Mouse (Mus musculus): ENCODE results near the gene Wfdc2. TPM values are rescaled to one million over a fixed set of nuclear protein-coding genes. Genes with fewer than 3 reads are reported as not detected.
"Not testable (repeated sequence)": the region's sequence is repeated elsewhere in the genome, so short reads cannot be mapped to it uniquely, and the experiment has no call there.

The Wfdc2 gene
- polyA plus RNA-seq, 1 experiment from 2014 or later = 1.4 TPM

DNA sequence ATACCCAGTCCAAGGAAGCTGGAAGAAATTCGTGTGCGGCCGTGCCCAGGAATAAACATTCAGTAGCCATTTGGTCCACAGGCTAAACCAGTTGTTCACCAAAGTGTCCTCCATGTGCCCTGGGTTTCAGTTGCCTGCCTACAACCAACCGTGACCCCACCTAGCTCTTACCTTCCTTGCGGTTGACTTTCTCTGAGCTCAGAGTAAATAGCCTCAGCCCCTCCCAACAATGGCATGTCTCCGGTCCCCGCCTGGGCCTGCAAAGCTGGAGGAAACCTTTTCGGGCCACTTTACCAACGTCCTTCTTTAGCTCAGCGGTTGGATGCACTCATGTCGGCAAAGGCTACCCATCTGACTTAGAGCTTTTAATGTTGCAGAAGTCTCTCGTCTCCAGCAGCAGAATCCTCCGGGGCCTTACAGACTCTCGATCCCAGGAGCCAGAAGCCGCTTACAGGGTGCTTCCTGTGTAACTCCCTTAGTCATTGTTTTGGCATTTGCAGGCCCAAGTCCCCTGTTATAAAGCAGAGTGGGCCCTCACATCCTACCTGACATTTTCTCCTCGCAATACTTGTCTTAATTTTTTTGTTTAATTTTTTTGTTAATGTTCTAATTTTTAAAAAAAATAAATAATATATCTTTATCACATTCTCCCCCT is 3.1 kb upstream of the Wfdc2 start:
- ATAC-seq = no peak
- Histone ChIP-seq H3K9me3 (ENCODE audit: control insufficient read depth, low read length) (no peaks in the 10 kb centered on the region), H3K4me1 (replicated peaks; ENCODE audit: control insufficient read depth, insufficient read depth, low read length) (peaks cover 13% of the 10 kb centered on the region), H3K27ac (ENCODE audit: low read length) (no peak overlapping the region), H3K4me2 (ENCODE audit: low read length) (no peak overlapping the region), H3K9ac (replicated peaks; ENCODE audit: low read depth, low read length) (no peak overlapping the region), H3K27me3 (replicated peaks; ENCODE audit: control insufficient read depth, insufficient read depth, low read length) (0 out of 2 replicates have a peak, but pooled peaks cover 4% of the 10 kb centered on the region), H3K36me3 (ENCODE audit: control insufficient read depth, insufficient read depth) (no peaks in the 10 kb centered on the region), H3K4me3 (replicated peaks; ENCODE audit: low read length) (no peak overlapping the region)
- WGBS = 46% methylated on average over 16 of the region's 16 CpGs

DNA sequence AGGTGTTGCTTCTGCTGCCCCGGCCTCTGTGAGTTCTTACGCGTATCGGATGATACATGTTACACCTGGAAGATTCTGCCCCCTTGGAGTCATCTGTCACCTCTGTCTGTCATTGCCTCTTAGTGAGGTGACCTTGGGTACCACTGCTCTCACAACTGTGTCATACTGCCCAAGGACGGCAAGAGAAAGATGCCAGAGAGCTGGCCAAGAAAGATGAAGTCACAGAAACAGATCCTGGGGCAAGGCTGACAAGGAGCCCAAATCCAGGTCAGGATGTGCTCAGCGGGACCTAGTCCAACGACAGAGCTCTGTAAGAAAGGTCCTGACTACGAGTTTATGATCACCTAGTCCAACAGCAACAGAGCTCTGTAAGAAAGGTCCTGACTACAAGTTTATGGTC is 2.1 kb upstream of the Wfdc2 start:
- H3K4me3 ChIP-seq (replicated peaks; ENCODE audit: low read length) = no peak overlapping the region
- no peaks in the 10 kb centered on the region for H3K9me3 ChIP-seq (ENCODE audit: control insufficient read depth, low read length)
- H3K4me2 ChIP-seq (ENCODE audit: low read length) = no peak overlapping the region
- no peak for ATAC-seq
- peaks cover 13% of the 10 kb centered on the region for H3K4me1 ChIP-seq (replicated peaks; ENCODE audit: control insufficient read depth, insufficient read depth, low read length)
- no peak overlapping the region for H3K27ac ChIP-seq (ENCODE audit: low read length)
- WGBS = 93% methylated on average over 8 of the region's 8 CpGs
- H3K9ac ChIP-seq (replicated peaks; ENCODE audit: low read depth, low read length) = no peak overlapping the region
- no peaks in the 10 kb centered on the region for H3K36me3 ChIP-seq (ENCODE audit: control insufficient read depth, insufficient read depth)
- 0 out of 2 replicates have a peak, but pooled peaks cover 4% of the 10 kb centered on the region for H3K27me3 ChIP-seq (replicated peaks; ENCODE audit: control insufficient read depth, insufficient read depth, low read length)

DNA sequence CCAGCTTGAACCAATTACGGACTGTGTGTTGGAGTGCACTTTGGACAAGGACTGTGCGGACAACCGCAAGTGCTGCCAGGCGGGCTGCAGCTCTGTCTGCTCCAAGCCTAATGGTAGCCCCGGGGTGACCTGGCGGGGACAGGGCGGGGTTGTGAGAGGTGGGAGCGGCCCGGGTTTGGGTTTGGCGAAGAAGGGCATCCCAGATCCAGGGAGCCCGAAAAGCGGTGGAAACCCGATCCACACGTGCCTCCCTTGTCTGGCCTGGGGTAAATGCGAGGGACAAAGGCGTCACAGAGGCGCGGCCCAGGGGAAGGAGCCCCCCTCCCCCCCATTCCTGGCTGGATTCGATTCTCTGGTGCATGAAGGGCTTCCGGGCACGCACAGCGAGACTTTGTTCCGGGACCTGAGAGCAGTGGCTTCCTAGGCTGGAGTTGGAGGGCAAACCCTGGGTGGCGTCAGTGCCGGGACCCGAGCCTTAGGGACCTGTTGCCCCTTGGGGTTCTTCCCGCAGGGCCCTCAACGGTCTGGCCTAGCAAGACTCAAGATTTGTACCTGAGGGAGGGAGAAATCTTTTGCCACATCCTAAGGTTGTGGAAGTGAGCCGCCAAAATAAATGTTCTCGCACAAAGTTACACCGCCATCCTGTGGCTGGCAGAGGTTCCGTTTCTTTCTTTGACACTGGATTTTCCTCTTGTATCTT is 1.3 kb downstream of the Wfdc2 start:
- Histone ChIP-seq H3K27me3 (replicated peaks; ENCODE audit: control insufficient read depth, insufficient read depth, low read length) (0 out of 2 replicates have a peak, but pooled peaks cover 4% of the 10 kb centered on the region), H3K9me3 (ENCODE audit: control insufficient read depth, low read length) (no peaks in the 10 kb centered on the region), H3K4me3 (replicated peaks; ENCODE audit: low read length) (peak overlapping the region; percentile 47), H3K36me3 (ENCODE audit: control insufficient read depth, insufficient read depth) (no peaks in the 10 kb centered on the region), H3K27ac (ENCODE audit: low read length) (no peak overlapping the region), H3K9ac (replicated peaks; ENCODE audit: low read depth, low read length) (peak overlapping the region; percentile 64), H3K4me1 (replicated peaks; ENCODE audit: control insufficient read depth, insufficient read depth, low read length) (peaks cover 13% of the 10 kb centered on the region), H3K4me2 (ENCODE audit: low read length) (peak overlapping the region; percentile 89)
- ATAC-seq = peak; percentile 54; the same call in 1 of the 2 replicates
- WGBS = under 1% methylated on average over 32 of the region's 32 CpGs

DNA sequence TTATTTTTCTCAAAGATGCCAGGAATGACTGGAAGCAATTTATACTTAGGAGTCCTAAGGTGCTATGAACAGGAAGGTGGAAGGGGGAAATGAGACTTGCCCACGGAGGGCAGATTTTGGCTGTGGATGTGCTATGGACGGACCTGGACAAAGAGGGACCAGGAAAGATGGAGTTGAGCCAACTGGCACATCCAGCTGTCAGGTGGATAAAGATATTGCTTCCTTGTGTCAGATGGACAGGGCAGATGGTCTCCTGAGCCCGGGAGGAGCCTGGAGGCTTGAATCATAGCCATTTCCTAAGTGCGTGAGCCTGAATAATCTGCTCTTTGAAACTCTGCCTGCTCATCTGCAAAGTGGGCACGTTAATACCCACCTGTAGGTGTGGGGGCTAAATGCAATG is 2.1 kb downstream of the Wfdc2 start:
- Histone ChIP-seq H3K9ac (replicated peaks; ENCODE audit: low read depth, low read length) (no peak overlapping the region), H3K4me3 (replicated peaks; ENCODE audit: low read length) (no peak overlapping the region), H3K4me2 (ENCODE audit: low read length) (no peak overlapping the region), H3K27me3 (replicated peaks; ENCODE audit: control insufficient read depth, insufficient read depth, low read length) (0 out of 2 replicates have a peak, but pooled peaks cover 4% of the 10 kb centered on the region), H3K36me3 (ENCODE audit: control insufficient read depth, insufficient read depth) (no peaks in the 10 kb centered on the region), H3K27ac (ENCODE audit: low read length) (no peak overlapping the region), H3K4me1 (replicated peaks; ENCODE audit: control insufficient read depth, insufficient read depth, low read length) (peaks cover 13% of the 10 kb centered on the region), H3K9me3 (ENCODE audit: control insufficient read depth, low read length) (no peaks in the 10 kb centered on the region)
- no peak for ATAC-seq
- 59% methylated on average over 5 of the region's 5 CpGs for WGBS

DNA sequence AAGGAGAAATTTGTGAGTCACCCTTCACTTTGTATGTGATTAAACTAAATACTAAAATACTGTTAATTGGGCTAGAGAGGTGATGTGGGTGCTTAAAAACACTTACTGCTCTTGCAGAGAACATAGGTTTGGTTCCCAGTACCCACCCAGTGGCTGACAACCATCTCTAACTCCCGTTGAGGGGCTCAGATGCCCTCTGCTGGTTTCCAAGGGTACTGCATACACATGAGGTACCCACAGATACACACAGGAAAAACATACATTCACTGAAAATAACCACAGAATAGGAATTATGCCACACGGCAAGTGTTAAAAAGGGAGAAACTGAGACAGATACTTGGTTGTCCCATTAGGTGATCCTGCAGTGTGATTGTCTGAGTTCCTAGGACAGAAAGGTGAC is 4.8 kb downstream of the Wfdc2 start:
- WGBS = 92% methylated on average over 2 of the region's 2 CpGs
- no peak overlapping the region for H3K4me3 ChIP-seq (replicated peaks; ENCODE audit: low read length)
- H3K4me2 ChIP-seq (ENCODE audit: low read length) = no peak overlapping the region
- no peaks in the 10 kb centered on the region for H3K9me3 ChIP-seq (ENCODE audit: control insufficient read depth, low read length)
- peaks cover 13% of the 10 kb centered on the region for H3K4me1 ChIP-seq (replicated peaks; ENCODE audit: control insufficient read depth, insufficient read depth, low read length)
- H3K27ac ChIP-seq (ENCODE audit: low read length) = no peak overlapping the region
- H3K27me3 ChIP-seq (replicated peaks; ENCODE audit: control insufficient read depth, insufficient read depth, low read length) = 0 out of 2 replicates have a peak, but pooled peaks cover 4% of the 10 kb centered on the region
- H3K36me3 ChIP-seq (ENCODE audit: control insufficient read depth, insufficient read depth) = no peaks in the 10 kb centered on the region
- no peak for ATAC-seq
- no peak overlapping the region for H3K9ac ChIP-seq (replicated peaks; ENCODE audit: low read depth, low read length)

DNA sequence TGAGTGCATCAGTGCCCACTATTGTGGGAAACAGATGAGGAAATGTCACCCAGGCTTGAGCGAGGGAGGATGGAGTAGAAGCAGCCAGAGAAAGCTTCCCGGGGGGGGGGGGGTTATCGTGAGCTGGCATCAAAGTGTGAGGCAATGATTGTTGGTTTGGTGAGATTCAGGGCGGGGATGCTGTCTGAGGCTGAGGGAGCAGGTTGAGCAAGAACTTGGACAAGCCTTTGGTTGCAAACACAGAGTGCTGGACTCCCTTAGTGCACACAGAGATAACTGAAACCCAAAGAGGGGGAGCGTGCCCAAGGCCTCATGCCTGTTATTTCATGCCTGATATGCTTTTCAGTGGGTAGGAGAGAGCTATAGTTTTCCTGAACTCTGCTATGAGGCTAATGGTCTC is 5.2 kb downstream of the Wfdc2 start:
- H3K4me1 ChIP-seq (replicated peaks; ENCODE audit: control insufficient read depth, insufficient read depth, low read length) = peaks cover 12% of the 10 kb centered on the region
- 0 out of 2 replicates have a peak, but pooled peaks cover 2% of the 10 kb centered on the region for H3K27me3 ChIP-seq (replicated peaks; ENCODE audit: control insufficient read depth, insufficient read depth, low read length)
- no peak for ATAC-seq
- no peak overlapping the region for H3K9ac ChIP-seq (replicated peaks; ENCODE audit: low read depth, low read length)
- H3K4me2 ChIP-seq (ENCODE audit: low read length) = no peak overlapping the region
- H3K4me3 ChIP-seq (replicated peaks; ENCODE audit: low read length) = no peak overlapping the region
- no peak overlapping the region for H3K27ac ChIP-seq (ENCODE audit: low read length)
- H3K9me3 ChIP-seq (ENCODE audit: control insufficient read depth, low read length) = no peaks in the 10 kb centered on the region
- 97% methylated on average over 5 of the region's 5 CpGs for WGBS
- H3K36me3 ChIP-seq (ENCODE audit: control insufficient read depth, insufficient read depth) = no peaks in the 10 kb centered on the region

DNA sequence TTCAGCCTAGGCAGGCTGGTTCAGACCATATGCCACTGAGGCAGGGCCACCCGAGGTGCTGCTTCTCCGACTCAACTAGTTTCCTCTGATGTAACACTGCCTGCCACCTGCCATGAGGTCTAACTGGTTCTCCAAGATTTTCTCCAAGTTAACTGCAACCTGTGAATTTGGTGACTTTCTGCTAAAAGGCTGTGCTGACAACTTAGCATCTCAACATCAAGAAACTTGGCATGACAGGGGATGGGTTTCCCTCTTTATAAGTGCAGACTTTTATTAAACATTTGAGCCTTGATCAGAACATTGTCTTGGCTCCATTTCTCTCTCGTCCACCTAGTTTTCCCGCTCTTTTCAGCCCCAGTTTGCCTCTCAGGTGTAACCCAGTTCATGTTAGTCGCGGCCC is 11.1 kb downstream of the Wfdc2 start, which contains the start of gene Spint3:
Gene Spint3, minus strand, starts transcription at position 101 of the 400 bp plus-strand sequence.
- not testable (repeated sequence) for ATAC-seq
- WGBS = 84% methylated on average over 6 of the region's 6 CpGs

DNA sequence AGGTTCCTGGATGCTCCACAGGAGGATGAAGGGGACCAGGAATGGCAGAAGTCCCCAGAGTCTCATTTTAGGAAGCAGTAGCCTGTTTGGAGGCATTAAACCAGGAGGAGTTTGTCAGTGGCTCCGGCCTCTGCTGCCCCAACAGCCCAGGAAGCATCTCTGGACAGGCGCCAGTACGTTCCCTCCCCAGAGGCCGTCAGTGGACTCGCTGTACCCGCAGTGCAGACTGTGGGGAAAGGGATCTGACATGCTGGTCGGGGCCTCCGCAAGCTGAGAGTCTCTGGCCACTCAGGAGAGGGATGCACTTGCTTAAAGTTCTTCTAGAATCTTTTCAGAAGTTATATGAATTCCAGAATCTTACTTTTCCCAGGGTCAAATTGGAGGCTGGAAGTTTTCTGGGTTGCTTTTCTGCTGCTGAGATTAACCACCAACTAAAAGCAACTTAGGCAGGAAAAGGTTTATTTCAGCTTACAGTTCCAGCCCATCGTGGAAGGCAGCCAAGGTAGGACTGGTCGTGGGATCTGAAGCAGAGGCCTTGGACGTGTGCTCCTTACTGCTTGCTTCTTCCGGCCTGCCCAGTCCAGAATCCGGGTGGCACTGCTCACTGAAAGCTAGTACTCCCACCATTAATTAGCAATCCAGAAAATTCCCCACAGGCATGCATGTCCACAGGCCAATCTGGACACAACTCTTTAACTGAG is 23.0 kb downstream of the Wfdc2 start, which contains the start of gene Wfdc6a:
Gene Wfdc6a, minus strand, starts transcription at position 423 of the 701 bp plus-strand sequence.
- WGBS = 45% methylated on average over 13 of the region's 13 CpGs
- H3K36me3 ChIP-seq (ENCODE audit: control insufficient read depth, insufficient read depth); H3K4me2 ChIP-seq (ENCODE audit: low read length); H3K9ac ChIP-seq (replicated peaks; ENCODE audit: low read depth, low read length); H3K4me1 ChIP-seq (replicated peaks; ENCODE audit: control insufficient read depth, insufficient read depth, low read length); H3K4me3 ChIP-seq (replicated peaks; ENCODE audit: low read length); ATAC-seq; H3K9me3 ChIP-seq (ENCODE audit: control insufficient read depth, low read length); H3K27ac ChIP-seq (ENCODE audit: low read length); H3K27me3 ChIP-seq (replicated peaks; ENCODE audit: control insufficient read depth, insufficient read depth, low read length): not testable (repeated sequence)

More for the DNA sequence above, 11.1 kb downstream of the Wfdc2 start, which contains the start of gene Spint3:
- not testable (repeated sequence) for H3K27me3 ChIP-seq (replicated peaks; ENCODE audit: control insufficient read depth, insufficient read depth, low read length); H3K36me3 ChIP-seq (ENCODE audit: control insufficient read depth, insufficient read depth); H3K4me1 ChIP-seq (replicated peaks; ENCODE audit: control insufficient read depth, insufficient read depth, low read length); H3K9ac ChIP-seq (replicated peaks; ENCODE audit: low read depth, low read length); H3K9me3 ChIP-seq (ENCODE audit: control insufficient read depth, low read length); H3K27ac ChIP-seq (ENCODE audit: low read length); H3K4me3 ChIP-seq (replicated peaks; ENCODE audit: low read length); H3K4me2 ChIP-seq (ENCODE audit: low read length)

DNA sequence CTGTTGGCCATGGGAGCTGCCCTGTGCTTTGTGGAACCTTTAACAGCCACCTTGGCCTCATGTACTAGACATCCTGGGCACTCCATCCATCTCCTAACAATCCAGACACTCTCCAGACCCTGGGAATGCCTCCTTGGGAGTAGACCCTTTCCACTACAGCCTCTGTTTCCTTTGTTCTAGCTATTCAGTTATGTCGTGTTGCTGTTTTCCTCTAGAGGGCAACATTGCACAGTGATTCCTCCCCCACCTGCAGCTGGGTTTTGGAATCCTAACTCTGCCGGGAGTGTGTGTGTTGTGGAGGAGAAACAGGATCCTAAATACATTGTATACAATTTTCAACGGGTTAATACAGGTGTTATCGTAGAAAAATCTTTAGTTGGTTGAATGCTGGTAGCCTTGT is 29.8 kb downstream of the Wfdc2 start:
- 0 out of 2 replicates have a peak, but pooled peaks have one; percentile 38 for ATAC-seq
- Histone ChIP-seq H3K27ac (ENCODE audit: low read length) (no peak overlapping the region), H3K4me3 (replicated peaks; ENCODE audit: low read length) (no peak overlapping the region), H3K4me1 (replicated peaks; ENCODE audit: control insufficient read depth, insufficient read depth, low read length) (no peaks in the 10 kb centered on the region), H3K4me2 (ENCODE audit: low read length) (no peak overlapping the region), H3K9ac (replicated peaks; ENCODE audit: low read depth, low read length) (no peak overlapping the region), H3K27me3 (replicated peaks; ENCODE audit: control insufficient read depth, insufficient read depth, low read length) (no peaks in the 10 kb centered on the region), H3K9me3 (ENCODE audit: control insufficient read depth, low read length) (no peaks in the 10 kb centered on the region), H3K36me3 (ENCODE audit: control insufficient read depth, insufficient read depth) (no peaks in the 10 kb centered on the region)
- 9% methylated on average over 4 of the region's 4 CpGs for WGBS

All from forebrain, embryonic 16.5 days (tissue).